ENCODE assay signal across 16 mouse cellular contexts in the genomic region with DNA sequence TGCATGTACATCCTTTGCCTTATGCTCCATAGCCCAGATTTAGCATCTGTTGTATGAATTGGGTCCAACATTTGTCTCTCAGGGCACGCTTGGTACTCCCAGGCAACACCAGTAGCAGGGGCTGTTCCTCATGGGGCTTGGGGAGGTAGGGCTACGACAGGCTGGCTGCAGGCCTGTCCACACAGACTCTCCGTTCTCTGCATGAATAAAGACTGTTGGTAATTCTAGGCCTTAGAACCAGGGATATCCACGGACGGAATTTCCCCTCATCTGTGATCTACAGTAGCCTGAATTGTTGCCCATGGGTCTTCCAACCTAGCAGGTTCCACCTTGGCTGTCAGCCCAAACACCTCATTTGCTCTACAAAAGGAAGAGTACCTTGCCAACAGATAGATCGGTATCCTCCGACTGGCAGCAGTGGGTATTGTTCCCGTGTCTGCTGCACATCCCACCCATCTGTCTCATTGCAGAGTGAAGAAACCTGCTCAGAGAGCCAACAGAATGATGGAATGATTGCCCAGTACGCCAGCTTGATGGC. TPM values are rescaled to one million over a fixed set of nuclear protein-coding genes. Genes with fewer than 3 reads are reported as not detected.
A peak's percentile ranks its signal among the peaks of the same experiment; 100 is the strongest.
DNase-seq lines count a peak whose midpoint lies in the region; ATAC-seq lines count a peak whose summit lies in the region.
"Had no signal": no experiment of that assay in that cellular context is flagged by ENCODE, and none has a peak within 500 bp of the region (broad histone marks: within the 10 kb centered on the region; RNA-seq: fewer than 3 reads in every experiment).

No protein-coding gene starts in this region.

- no peak overlapping the region for H3K9ac ChIP-seq in hindbrain, embryonic 14.5 days
- H3K9ac ChIP-seq in hindbrain, embryonic 13.5 days: no peak overlapping the region
- H3K9ac ChIP-seq: embryonic facial prominence, embryonic 15.5 days; midbrain, embryonic 12.5 days had no signal

- H3K27me3 ChIP-seq in hindbrain, embryonic 14.5 days (ENCODE audit: control insufficient read depth, insufficient read depth, low read length): no peaks in the 10 kb centered on the region
- H3K27me3 ChIP-seq in hindbrain, embryonic 13.5 days: 0 out of 2 replicates have a peak, but pooled peaks cover 4% of the 10 kb centered on the region
- H3K27me3 ChIP-seq: embryonic facial prominence, embryonic 15.5 days had no signal

- H3K4me3 ChIP-seq in hindbrain, embryonic 14.5 days (replicated peaks; ENCODE audit: low read length): no peak overlapping the region
- H3K4me3 ChIP-seq in hindbrain, embryonic 13.5 days: no peak overlapping the region
- H3K4me3 ChIP-seq: embryonic facial prominence, embryonic 15.5 days; midbrain, embryonic 12.5 days had no signal

- H3K4me1 ChIP-seq in hindbrain, embryonic 14.5 days (replicated peaks; ENCODE audit: control insufficient read depth, insufficient read depth, low read length): no peaks in the 10 kb centered on the region
- H3K4me1 ChIP-seq in hindbrain, embryonic 13.5 days (replicated peaks): peaks cover 4% of the 10 kb centered on the region; the same call in 1 of the 2 replicates
- H3K4me1 ChIP-seq: embryonic facial prominence, embryonic 15.5 days; midbrain, embryonic 12.5 days had no signal

- H3K36me3 ChIP-seq in hindbrain, embryonic 14.5 days (replicated peaks; ENCODE audit: control insufficient read depth, insufficient read depth): no peaks in the 10 kb centered on the region
- no peaks in the 10 kb centered on the region for H3K36me3 ChIP-seq in hindbrain, embryonic 13.5 days
- H3K36me3 ChIP-seq: embryonic facial prominence, embryonic 15.5 days; midbrain, embryonic 12.5 days had no signal

- WGBS in hindbrain, embryonic 14.5 days: 76% methylated on average over 9 of the region's 9 CpGs
- 86% methylated on average over 9 of the region's 9 CpGs for WGBS in hindbrain, embryonic 13.5 days

- no peak for DNase-seq in hindbrain, embryonic 14.5 days (ENCODE audit: low spot score)
- DNase-seq in cerebellum, adult 18-20 months: peak; percentile 57 to 58
- peak; percentile 43 to 46 for DNase-seq in cerebellum, postnatal 36 days
- peak; percentile 59 to 70 for DNase-seq in layer of hippocampus, postnatal 10 days (ENCODE audit: low spot score in 2 of 2)
- no peak for DNase-seq in thymus, postnatal 25 days
- DNase-seq in spleen, postnatal 36 days (ENCODE audit: low spot score in 2 of 2): no peak
- DNase-seq in spleen, adult 18-20 months: no peak
- DNase-seq: B cell, adult 2 months; gastrocnemius, postnatal 14 days; kidney, postnatal 14 days; lung, adult 2 months; thymus, postnatal 4 days had no signal

- ATAC-seq in hindbrain, embryonic 14.5 days (ENCODE audit: low FRiP score): no peak; the same call in 1 of the 2 replicates
- ATAC-seq in hindbrain, embryonic 13.5 days (ENCODE audit: low FRiP score): no peak
- ATAC-seq: intestine, postnatal 0 days had no signal

- no peaks in the 10 kb centered on the region for H3K9me3 ChIP-seq in hindbrain, embryonic 14.5 days (ENCODE audit: control insufficient read depth, low read length)
- no peaks in the 10 kb centered on the region for H3K9me3 ChIP-seq in hindbrain, embryonic 13.5 days
- H3K9me3 ChIP-seq: embryonic facial prominence, embryonic 15.5 days; midbrain, embryonic 12.5 days had no signal

- H3K27ac ChIP-seq in hindbrain, embryonic 14.5 days: peak overlapping the region; percentile 57; the same call in 1 of the 2 replicates
- H3K27ac ChIP-seq in hindbrain, embryonic 13.5 days: no peak overlapping the region; the same call in 1 of the 2 replicates
- H3K27ac ChIP-seq: embryonic facial prominence, embryonic 15.5 days; midbrain, embryonic 12.5 days had no signal

- no peak overlapping the region for H3K4me2 ChIP-seq in hindbrain, embryonic 14.5 days (replicated peaks)
- H3K4me2 ChIP-seq in hindbrain, embryonic 13.5 days: no peak overlapping the region
- H3K4me2 ChIP-seq: embryonic facial prominence, embryonic 15.5 days; midbrain, embryonic 12.5 days had no signal

RNA-seq across cellular contexts. Expression of gene Ezr, which starts 7.1 kb away (rescaled TPM):
- 60.1 and 67.4 TPM in 2 replicates for polyA plus RNA-seq in hindbrain, embryonic 14.5 days (2014; fragmentation: Nextera tagmentation; extraction: Ambion mirVana)
- 53.9 and 94.4 TPM in 2 replicates for polyA plus RNA-seq in hindbrain, embryonic 13.5 days (2015; fragmentation: Nextera tagmentation; extraction: Ambion mirVana)
- 10 to 100 TPM; 51.0 to 56.6 TPM for total RNA-seq in layer of hippocampus, postnatal 10 days (2021)

Comparison
In these comparisons a context has a peak if more than half of its experiments do, and no peak if none do; other contexts are left out.
1. DNase-seq: peak in cerebellum, adult 18-20 months (2 of 2), cerebellum, postnatal 36 days (2 of 2) and layer of hippocampus, postnatal 10 days (2 of 2); none in hindbrain, embryonic 14.5 days (single experiment), thymus, postnatal 25 days (single experiment), spleen, postnatal 36 days (0 of 2) and spleen, adult 18-20 months (0 of 2).